Mouse (Mus musculus) urinary bladder, postnatal 14 days (tissue): ENCODE measurements around the gene Asna1.

Experiments
- DNase-seq: peaks from one replicate; pipeline ENCODE4 v3.0.0; 2021; ENCODE audit warnings: low spot score

Gene Asna1

DNA sequence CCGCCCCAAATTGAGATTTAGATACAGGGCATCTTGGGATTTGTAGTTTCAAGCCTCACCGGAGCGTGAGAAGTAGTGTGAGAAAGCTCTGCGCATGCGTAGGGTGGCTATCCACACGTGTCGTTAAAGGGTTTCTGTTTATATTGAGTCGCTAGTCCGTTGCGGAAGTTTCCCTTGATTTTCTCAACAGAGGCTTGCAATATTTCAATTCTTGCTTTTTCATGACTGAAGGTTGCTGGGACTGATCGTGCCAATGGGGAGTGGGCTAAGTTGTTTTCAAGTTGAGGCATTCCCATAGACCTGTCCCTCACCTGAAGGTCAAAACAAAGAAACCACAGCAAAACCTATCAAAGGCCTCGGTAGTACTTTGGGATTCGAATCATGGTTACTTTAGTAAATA lies 9.7 kb upstream of the Asna1 start:
- peak; percentile 80 for DNase-seq

DNA sequence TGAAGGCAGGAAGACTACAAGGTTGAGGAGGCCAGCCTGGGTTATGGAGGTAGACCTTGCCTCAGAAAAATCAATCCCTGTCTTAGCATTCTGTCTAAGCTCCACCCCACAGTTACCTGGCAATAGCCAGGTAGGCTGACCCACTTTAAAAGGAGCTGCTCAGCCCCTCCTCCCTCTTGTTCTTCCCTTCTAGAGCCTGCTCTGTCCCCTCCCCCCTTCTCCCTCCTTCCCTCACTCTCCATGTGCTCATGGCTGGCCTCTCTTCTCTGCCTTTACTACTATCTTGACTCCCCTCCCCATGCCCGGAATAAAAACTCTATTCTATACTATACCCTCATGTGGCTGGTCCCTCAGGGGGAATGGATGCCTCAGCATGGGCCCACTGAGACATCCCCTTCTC lies 8.8 kb upstream of the Asna1 start:
- DNase-seq = no peak

GRCm38 (mm10) chr8:85032622-85033311 lies 7.7 kb upstream of the Asna1 start:
- DNase-seq = peak; percentile 65

DNA sequence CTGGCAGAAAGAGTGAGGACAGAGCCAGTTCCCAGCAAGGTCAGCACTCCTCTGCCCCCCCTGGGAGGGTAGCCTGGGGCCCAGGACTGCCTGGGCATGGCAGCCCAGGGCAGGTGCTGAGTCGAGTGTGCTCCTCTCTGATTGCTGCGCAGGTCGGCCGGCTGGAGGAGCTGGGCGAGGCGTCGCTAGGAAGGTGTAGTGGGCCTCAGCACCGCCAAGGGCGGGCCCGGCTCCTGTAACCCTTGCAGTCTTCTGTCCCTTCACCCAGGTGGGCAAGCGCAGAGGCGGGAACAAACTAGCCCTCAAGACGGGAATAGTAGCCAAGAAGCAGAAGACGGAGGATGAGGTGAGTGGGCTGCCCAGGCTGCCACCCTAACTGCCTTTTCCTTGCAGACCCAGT lies 4.2 kb upstream of the Asna1 start:
- no peak for DNase-seq

GRCm38 (mm10) chr8:85027922-85028321 lies 2.8 kb upstream of the Asna1 start:
- no peak for DNase-seq

- DNase-seq = no peak
These were observed 2.4 kb upstream of the Asna1 start for GRCm38 (mm10) chr8:85027516-85027855.

DNA sequence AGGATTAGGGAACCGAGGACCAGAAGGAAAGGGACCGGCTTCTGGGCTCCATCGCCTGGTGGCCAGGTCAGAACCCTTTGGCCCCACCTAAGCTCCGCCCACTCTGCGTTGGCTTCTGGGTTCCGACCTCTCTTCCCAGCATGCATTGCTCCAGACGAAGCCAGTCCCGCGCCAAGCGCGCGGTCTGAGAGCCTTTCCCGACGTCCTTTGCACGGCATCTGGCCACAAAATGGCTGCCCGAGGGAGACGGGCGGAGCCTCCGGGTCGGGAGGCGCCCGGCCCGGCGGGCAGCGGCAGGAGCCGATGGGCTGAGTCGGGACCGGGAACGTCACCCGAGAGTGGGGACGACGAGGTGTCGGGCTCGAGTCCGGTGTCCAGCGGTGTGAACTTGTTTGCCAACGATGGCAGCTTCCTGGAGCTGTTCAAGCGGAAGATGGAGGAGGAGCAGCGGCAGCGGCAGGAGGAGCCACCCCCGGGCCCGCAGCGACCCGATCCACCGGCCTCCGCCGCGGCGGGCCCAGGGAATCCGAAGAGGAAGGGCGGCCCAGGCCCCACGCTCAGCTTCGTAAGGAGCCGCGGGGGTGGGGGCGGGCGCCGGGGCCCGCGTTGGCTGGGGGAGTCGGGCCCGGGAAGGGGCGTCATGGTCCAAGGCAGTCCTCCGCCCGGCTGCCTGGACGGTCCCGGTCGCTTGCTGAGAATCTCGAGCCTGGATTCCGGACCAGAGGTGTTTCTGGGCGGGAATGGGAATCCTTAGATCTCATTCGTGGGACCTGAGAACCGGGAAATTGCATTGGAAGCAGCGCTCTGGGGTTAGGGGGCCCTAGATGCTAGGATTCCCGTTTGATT lies 1.8 kb upstream of the Asna1 start, which contains the start of gene Trir:
Gene Trir, plus strand, starts transcription at position 154 of the 846 bp plus-strand sequence.
- peak; percentile 97 for DNase-seq

- no peak for DNase-seq
These were observed 1.2 kb downstream of the Asna1 start for GRCm38 (mm10) chr8:85023846-85024245.

DNA sequence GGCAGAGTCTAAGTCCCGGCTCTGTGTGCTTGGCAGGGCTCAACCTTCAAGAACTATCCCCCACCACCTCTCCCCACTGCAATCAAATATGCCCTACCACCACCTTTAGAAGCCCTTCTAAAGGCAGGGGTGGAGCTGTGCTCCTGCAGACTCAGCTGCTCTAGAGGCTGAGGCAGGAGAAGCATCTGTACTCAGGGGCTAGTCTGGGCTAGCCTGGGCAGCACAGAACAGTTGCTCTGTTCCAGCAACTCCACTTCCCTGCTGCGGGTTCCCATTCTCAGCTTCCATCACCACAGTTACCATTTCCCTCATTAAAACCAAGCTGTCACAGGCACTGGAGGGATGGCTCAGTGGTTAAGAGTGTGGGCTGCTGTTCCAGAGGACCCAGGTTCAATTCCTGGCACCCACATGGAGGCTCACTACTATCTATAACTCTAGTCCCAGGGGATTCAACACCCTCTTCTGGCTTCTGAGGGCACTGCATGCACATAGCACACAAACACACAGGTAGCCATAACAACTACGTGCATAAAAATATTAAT lies 3.5 kb downstream of the Asna1 start:
- DNase-seq = no peak

DNA sequence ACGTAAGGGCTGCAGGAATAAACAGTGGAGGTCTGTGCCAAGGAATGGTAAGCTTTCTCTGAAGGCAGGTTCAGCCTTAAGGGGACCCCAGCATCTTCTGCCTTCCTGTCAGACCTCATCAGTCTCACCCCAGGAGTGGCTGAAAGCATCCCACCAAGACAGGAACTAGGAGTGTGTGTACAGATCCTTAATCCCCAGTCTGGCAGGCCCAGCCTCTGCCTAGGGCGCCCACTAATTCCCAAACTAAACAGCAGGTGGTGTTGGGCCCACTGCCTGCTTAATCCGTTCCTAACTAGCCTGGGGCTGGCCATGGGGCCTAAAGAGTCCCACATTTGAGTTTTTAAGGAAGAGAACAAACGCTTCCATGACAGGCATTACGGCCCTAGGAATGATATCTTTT lies 7.9 kb downstream of the Asna1 start:
- no peak for DNase-seq

DNA sequence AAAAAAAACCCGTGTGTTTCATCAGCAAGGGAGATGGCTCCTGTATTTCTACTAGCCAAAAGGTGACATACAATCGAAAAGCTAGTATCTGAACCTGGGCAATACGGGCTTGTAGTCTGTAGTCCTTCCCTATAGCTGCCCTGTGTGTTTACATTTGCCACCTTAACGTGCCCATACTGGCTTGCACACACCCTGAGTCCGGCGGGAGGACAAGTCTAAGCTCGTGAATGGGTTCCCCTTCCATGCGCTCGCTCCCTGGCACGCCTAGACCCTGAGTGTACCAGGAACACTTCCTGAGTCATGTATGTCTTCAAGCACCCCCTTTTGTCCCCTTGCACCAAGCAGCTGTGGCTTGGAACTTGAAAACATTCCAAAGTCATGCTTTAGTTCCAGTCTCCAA lies 8.4 kb downstream of the Asna1 start:
- DNase-seq = peak; percentile 77

DNA sequence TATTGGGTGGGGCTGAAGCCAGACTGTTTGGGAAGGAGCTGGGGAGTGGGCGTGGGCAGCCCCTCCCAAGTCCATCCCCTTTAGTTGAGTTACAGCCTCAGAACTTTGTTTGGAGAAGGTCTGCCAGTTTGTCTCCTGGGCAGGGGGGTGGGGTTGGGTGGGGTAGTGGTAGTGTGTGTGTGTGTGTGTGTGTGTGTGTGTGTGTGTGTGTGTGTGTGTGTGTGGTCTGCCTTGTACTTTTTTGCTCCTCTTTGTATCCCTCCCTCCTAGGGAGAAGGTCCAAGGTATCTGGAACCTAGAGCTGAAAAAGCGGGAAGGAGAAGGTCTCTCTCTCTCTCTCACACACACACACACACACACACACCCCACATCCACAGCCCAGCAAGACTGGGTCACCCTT lies 10.7 kb downstream of the Asna1 start, which contains the start of gene Best2:
Gene Best2, minus strand, starts transcription at position 101 of the 400 bp plus-strand sequence.
- DNase-seq = no peak

- peak; percentile 79 for DNase-seq
These were observed 11.7 kb downstream of the Asna1 start for GRCm38 (mm10) chr8:85013230-85013840.

- DNase-seq = no peak
These were observed 13.8 kb downstream of the Asna1 start for GRCm38 (mm10) chr8:85011242-85011641.

GRCm38 (mm10) chr8:85007686-85008085 lies 17.4 kb downstream of the Asna1 start:
- no peak for DNase-seq

DNA sequence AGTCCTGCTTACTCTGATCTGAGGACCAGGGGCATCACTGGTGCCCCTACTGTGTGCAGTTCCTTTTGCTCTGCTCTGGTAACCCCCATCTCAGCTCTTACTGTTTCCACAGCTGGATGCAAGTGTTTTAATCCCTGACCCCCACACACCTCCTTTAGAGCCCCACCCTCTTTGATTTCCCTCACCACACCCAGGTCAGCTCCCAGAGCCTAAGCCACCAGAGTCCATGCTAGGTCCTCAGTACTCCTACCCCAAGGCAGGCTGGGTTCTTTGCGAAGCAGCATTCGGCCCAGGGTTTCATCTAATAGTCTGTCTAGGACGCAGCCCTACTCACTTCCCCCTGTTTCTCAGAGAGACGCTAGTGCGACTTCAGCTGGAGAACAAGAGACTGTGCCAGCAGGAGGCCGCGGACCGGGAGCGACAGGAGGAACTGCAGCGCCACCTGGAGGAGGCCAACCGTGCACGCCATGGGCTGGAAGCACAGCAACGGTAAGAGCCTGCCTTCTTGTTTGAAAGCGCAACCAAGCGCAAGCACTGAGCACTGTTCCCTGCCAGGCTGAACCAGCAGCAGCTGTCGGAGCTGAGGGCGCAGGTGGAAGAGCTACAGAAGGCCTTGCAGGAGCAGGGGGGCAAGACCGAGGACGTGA lies 27.3 kb downstream of the Asna1 start:
- peak; percentile 93 for DNase-seq

GRCm38 (mm10) chr8:84996978-84997377 lies 28.1 kb downstream of the Asna1 start:
- no peak for DNase-seq

- DNase-seq = no peak
These were observed 29.4 kb downstream of the Asna1 start for GRCm38 (mm10) chr8:84995680-84996079.

- no peak for DNase-seq
These were observed 30.7 kb downstream of the Asna1 start for GRCm38 (mm10) chr8:84994375-84994774.

DNA sequence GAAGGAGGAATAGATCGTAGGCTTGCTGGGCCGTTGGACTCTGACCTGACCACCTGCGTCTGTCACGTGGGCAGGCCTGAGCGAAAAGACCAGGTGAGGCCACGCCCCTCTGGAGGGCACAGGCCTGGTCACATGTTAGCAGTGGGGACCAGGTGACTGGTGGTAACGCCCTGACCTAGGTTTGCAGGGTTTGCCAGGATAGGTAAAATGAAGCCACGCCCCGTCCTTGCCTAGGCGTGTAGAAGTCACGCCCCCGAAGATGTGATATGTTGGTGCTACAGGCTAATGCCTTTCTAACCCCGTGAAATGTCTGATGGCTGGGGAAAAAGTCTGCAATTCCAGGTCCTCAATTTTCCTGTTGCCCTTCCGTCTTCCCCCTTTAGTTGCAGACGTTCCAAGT lies 34.2 kb downstream of the Asna1 start:
- DNase-seq = peak; percentile 87

GRCm38 (mm10) chr8:84990349-84990748 lies 34.7 kb downstream of the Asna1 start, which contains the start of gene Hook2:
Hook2 (plus strand) TSS chr8:84990603.
- DNase-seq = peak; percentile 98

DNA sequence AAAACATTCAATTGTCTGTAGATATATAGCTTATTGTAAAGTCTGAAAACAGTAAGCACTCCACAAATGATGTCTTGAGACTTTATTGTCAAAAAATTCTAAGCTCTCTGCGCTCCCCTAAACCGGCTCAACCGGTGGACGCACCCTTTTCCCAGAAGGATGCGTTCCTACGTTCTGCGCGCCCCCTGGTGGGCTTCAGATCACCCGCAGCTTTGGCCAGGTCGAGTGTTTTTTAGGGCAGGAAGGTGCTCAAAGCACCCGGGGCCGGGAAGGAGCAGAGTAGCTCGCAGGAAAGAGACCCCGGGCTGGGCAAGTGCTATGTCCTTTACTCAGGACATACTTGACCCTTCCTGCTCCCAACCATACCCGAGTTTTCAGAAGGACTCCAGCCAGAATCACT lies 35.3 kb downstream of the Asna1 start:
- DNase-seq = peak; percentile 98
